Mouse (Mus musculus): Measurements from ENCODE around the gene Gm12166. TPM values are rescaled to one million over a fixed set of nuclear protein-coding genes. Genes with fewer than 3 reads are reported as not detected.
"Not testable (repeated sequence)": the region's sequence is repeated elsewhere in the genome, so short reads cannot be mapped to it uniquely, and the experiment has no call there.

Gene Gm12166
- polyA plus RNA-seq (2016; fragmentation: Nextera tagmentation; extraction: Ambion mirVana) = 4.1 and 4.2 TPM in 2 replicates

GRCm38 (mm10) chr11:46052105-46052659 lies at the start of gene Gm12166:
Gene Gm12166 (minus strand): TSS chr11:46052321.
- not testable (repeated sequence) for H3K36me3 ChIP-seq; H3K4me1 ChIP-seq; H3K9me3 ChIP-seq; H3K27me3 ChIP-seq; ATAC-seq (ENCODE audit: insufficient number of reproducible peaks, insufficient read depth, low FRiP score, low TSS enrichment); H3K4me2 ChIP-seq (replicated peaks); H3K9ac ChIP-seq; H3K4me3 ChIP-seq; H3K27ac ChIP-seq
- WGBS = 41% methylated on average over 19 of the region's 19 CpGs

- 94% methylated on average over 3 of the region's 3 CpGs for WGBS
- no peak overlapping the region for H3K27ac ChIP-seq
- no peak overlapping the region for H3K9ac ChIP-seq
- no peak for ATAC-seq (ENCODE audit: insufficient number of reproducible peaks, insufficient read depth, low FRiP score, low TSS enrichment)
- H3K36me3 ChIP-seq = peaks cover 38% of the 10 kb centered on the region
- H3K4me1 ChIP-seq = no peaks in the 10 kb centered on the region
- no peaks in the 10 kb centered on the region for H3K27me3 ChIP-seq
- H3K4me2 ChIP-seq (replicated peaks) = no peak overlapping the region
- no peak overlapping the region for H3K4me3 ChIP-seq
- H3K9me3 ChIP-seq = no peaks in the 10 kb centered on the region
Observed at GRCm38 (mm10) chr11:46097062-46097461, 44.9 kb upstream of the Gm12166 start.

GRCm38 (mm10) chr11:46096265-46096649 lies 44.1 kb upstream of the Gm12166 start:
- Histone ChIP-seq H3K4me1 (no peaks in the 10 kb centered on the region), H3K9ac (no peak overlapping the region), H3K4me3 (no peak overlapping the region), H3K27me3 (no peaks in the 10 kb centered on the region), H3K27ac (no peak overlapping the region), H3K4me2 (replicated peaks) (no peak overlapping the region), H3K9me3 (no peaks in the 10 kb centered on the region), H3K36me3 (peaks cover 34% of the 10 kb centered on the region)
- WGBS = 93% methylated on average over 6 of the region's 6 CpGs
- no peak for ATAC-seq (ENCODE audit: insufficient number of reproducible peaks, insufficient read depth, low FRiP score, low TSS enrichment)

- 52% methylated on average over 9 of the region's 9 CpGs for WGBS
Observed at GRCm38 (mm10) chr11:46095477-46096264, 43.5 kb upstream of the Gm12166 start.

GRCm38 (mm10) chr11:46092121-46092520 lies 40.0 kb upstream of the Gm12166 start:
- Histone ChIP-seq H3K4me2 (replicated peaks) (no peak overlapping the region), H3K36me3 (peaks cover 12% of the 10 kb centered on the region; the same call in 1 of the 2 replicates), H3K4me1 (0 out of 2 replicates have a peak, but pooled peaks cover 6% of the 10 kb centered on the region), H3K9me3 (no peaks in the 10 kb centered on the region), H3K9ac (no peak overlapping the region), H3K4me3 (no peak overlapping the region), H3K27ac (no peak overlapping the region), H3K27me3 (no peaks in the 10 kb centered on the region)
- WGBS = 83% methylated on average over 4 of the region's 4 CpGs
- ATAC-seq (ENCODE audit: insufficient number of reproducible peaks, insufficient read depth, low FRiP score, low TSS enrichment) = no peak

More at GRCm38 (mm10) chr11:46095477-46096264, 43.5 kb upstream of the Gm12166 start:
- H3K4me3 ChIP-seq = no peak overlapping the region
- H3K4me1 ChIP-seq = no peaks in the 10 kb centered on the region
- H3K27ac ChIP-seq = 0 out of 2 replicates have a peak overlapping the region, but pooled peaks have one; percentile 12
- peaks cover 28% of the 10 kb centered on the region for H3K36me3 ChIP-seq
- no peaks in the 10 kb centered on the region for H3K9me3 ChIP-seq
- no peaks in the 10 kb centered on the region for H3K27me3 ChIP-seq
- H3K4me2 ChIP-seq (replicated peaks) = no peak overlapping the region
- ATAC-seq (ENCODE audit: insufficient number of reproducible peaks, insufficient read depth, low FRiP score, low TSS enrichment) = peak; percentile 43; the same call in 1 of the 2 replicates
- no peak overlapping the region for H3K9ac ChIP-seq

- H3K9me3 ChIP-seq = no peaks in the 10 kb centered on the region
- no peak overlapping the region for H3K27ac ChIP-seq
- WGBS = 62% methylated on average over 10 of the region's 10 CpGs
- H3K4me3 ChIP-seq = no peak overlapping the region
- 0 out of 2 replicates have a peak, but pooled peaks cover 6% of the 10 kb centered on the region for H3K4me1 ChIP-seq
- H3K27me3 ChIP-seq = no peaks in the 10 kb centered on the region
- H3K4me2 ChIP-seq (replicated peaks) = no peak overlapping the region
- no peak overlapping the region for H3K9ac ChIP-seq
- H3K36me3 ChIP-seq = peaks cover 11% of the 10 kb centered on the region; the same call in 1 of the 2 replicates
- no peak for ATAC-seq (ENCODE audit: insufficient number of reproducible peaks, insufficient read depth, low FRiP score, low TSS enrichment)
Observed at GRCm38 (mm10) chr11:46090951-46091667, 39.0 kb upstream of the Gm12166 start.

- no peak overlapping the region for H3K27ac ChIP-seq
- H3K9ac ChIP-seq = no peak overlapping the region
- no peak overlapping the region for H3K4me2 ChIP-seq (replicated peaks)
Observed at GRCm38 (mm10) chr11:46090036-46090725, 38.1 kb upstream of the Gm12166 start.

GRCm38 (mm10) chr11:46089081-46089713 lies 37.1 kb upstream of the Gm12166 start:
- H3K4me2 ChIP-seq (replicated peaks) = no peak overlapping the region
- no peak overlapping the region for H3K9ac ChIP-seq
- no peak overlapping the region for H3K4me3 ChIP-seq
- H3K27ac ChIP-seq = no peak overlapping the region
- no peaks in the 10 kb centered on the region for H3K27me3 ChIP-seq
- no peaks in the 10 kb centered on the region for H3K9me3 ChIP-seq
- H3K36me3 ChIP-seq = peaks cover 4% of the 10 kb centered on the region; the same call in 1 of the 2 replicates
- ATAC-seq (ENCODE audit: insufficient number of reproducible peaks, insufficient read depth, low FRiP score, low TSS enrichment) = no peak
- 0 out of 2 replicates have a peak, but pooled peaks cover 6% of the 10 kb centered on the region for H3K4me1 ChIP-seq
- 50% methylated on average over 3 of the region's 4 CpGs for WGBS

More at GRCm38 (mm10) chr11:46090036-46090725, 38.1 kb upstream of the Gm12166 start:
- 90% methylated on average over 10 of the region's 10 CpGs for WGBS
- Histone ChIP-seq H3K4me1 (0 out of 2 replicates have a peak, but pooled peaks cover 6% of the 10 kb centered on the region), H3K4me3 (no peak overlapping the region), H3K9me3 (no peaks in the 10 kb centered on the region), H3K36me3 (peaks cover 11% of the 10 kb centered on the region; the same call in 1 of the 2 replicates), H3K27me3 (no peaks in the 10 kb centered on the region)
- no peak for ATAC-seq (ENCODE audit: insufficient number of reproducible peaks, insufficient read depth, low FRiP score, low TSS enrichment)

GRCm38 (mm10) chr11:46086446-46086845 lies 34.3 kb upstream of the Gm12166 start:
- Histone ChIP-seq H3K4me3 (no peak overlapping the region), H3K36me3 (no peaks in the 10 kb centered on the region), H3K9me3 (no peaks in the 10 kb centered on the region), H3K4me1 (0 out of 2 replicates have a peak, but pooled peaks cover 6% of the 10 kb centered on the region), H3K27me3 (no peaks in the 10 kb centered on the region), H3K9ac (no peak overlapping the region), H3K4me2 (replicated peaks) (no peak overlapping the region), H3K27ac (no peak overlapping the region)
- WGBS = 88% methylated on average over 3 of the region's 3 CpGs
- ATAC-seq (ENCODE audit: insufficient number of reproducible peaks, insufficient read depth, low FRiP score, low TSS enrichment) = no peak

GRCm38 (mm10) chr11:46085398-46086163 lies 33.5 kb upstream of the Gm12166 start:
- no peaks in the 10 kb centered on the region for H3K36me3 ChIP-seq
- H3K9me3 ChIP-seq = no peaks in the 10 kb centered on the region
- H3K4me2 ChIP-seq (replicated peaks) = no peak overlapping the region
- 0 out of 2 replicates have a peak, but pooled peaks cover 6% of the 10 kb centered on the region for H3K4me1 ChIP-seq
- no peak overlapping the region for H3K4me3 ChIP-seq
- no peak overlapping the region for H3K27ac ChIP-seq
- ATAC-seq (ENCODE audit: insufficient number of reproducible peaks, insufficient read depth, low FRiP score, low TSS enrichment) = no peak
- no peaks in the 10 kb centered on the region for H3K27me3 ChIP-seq
- H3K9ac ChIP-seq = no peak overlapping the region
- WGBS = 94% methylated on average over 10 of the region's 10 CpGs
